Mouse (Mus musculus): ENCODE measurements at regions not wholly inside any gene's neighbourhood (a gene's known extent, or its start where the extent isn't known, plus 50 kb on each side); places are given as distances from the start of the nearest gene placed in this dataset.

GRCm38 (mm10) chr2:131664575-131664974 lies 102.5 kb upstream of the Adra1d start:
- Histone ChIP-seq H3K4me3 (ENCODE audit: insufficient read depth, low read depth, low read length) (no peak overlapping the region), H3K36me3 (ENCODE audit: control insufficient read depth, insufficient read depth, low read length) (no peaks in the 10 kb centered on the region), H3K27me3 (replicated peaks; ENCODE audit: control insufficient read depth, insufficient read depth, low read length) (no peaks in the 10 kb centered on the region), H3K4me1 (ENCODE audit: control insufficient read depth, insufficient read depth, low read length) (no peaks in the 10 kb centered on the region), H3K27ac (ENCODE audit: insufficient read depth, low read depth, low read length) (no peak overlapping the region)
- WGBS = 81% methylated on average over 3 of the region's 3 CpGs
- TF ChIP-seq POLR2A (IDR thresholded peaks at IDR 0.05; ENCODE audit: low read depth, low read length) = no peak
- no peak for TF ChIP-seq CTCF (conservative IDR thresholded peaks at IDR 0.05; ENCODE audit: insufficient read depth, insufficient read length, low read depth, low read length)
- no peak for DNase-seq

GRCm38 (mm10) chr2:131663199-131663809 lies 101.2 kb upstream of the Adra1d start:
- Histone ChIP-seq H3K4me3 (ENCODE audit: insufficient read depth, low read depth, low read length) (no peak overlapping the region), H3K27me3 (replicated peaks; ENCODE audit: control insufficient read depth, insufficient read depth, low read length) (no peaks in the 10 kb centered on the region), H3K36me3 (ENCODE audit: control insufficient read depth, insufficient read depth, low read length) (no peaks in the 10 kb centered on the region), H3K27ac (ENCODE audit: insufficient read depth, low read depth, low read length) (no peak overlapping the region), H3K4me1 (ENCODE audit: control insufficient read depth, insufficient read depth, low read length) (no peaks in the 10 kb centered on the region)
- 56% methylated on average over 8 of the region's 8 CpGs for WGBS
- DNase-seq = peak; percentile 5
- TF ChIP-seq CTCF (conservative IDR thresholded peaks at IDR 0.05; ENCODE audit: insufficient read depth, insufficient read length, low read depth, low read length) (no peak), POLR2A (IDR thresholded peaks at IDR 0.05; ENCODE audit: low read depth, low read length) (no peak)

GRCm38 (mm10) chr2:131652197-131652596 lies 90.1 kb upstream of the Adra1d start:
- peak; percentile 10 for DNase-seq
- Histone ChIP-seq H3K4me1 (ENCODE audit: control insufficient read depth, insufficient read depth, low read length) (no peaks in the 10 kb centered on the region), H3K4me3 (ENCODE audit: insufficient read depth, low read depth, low read length) (no peak overlapping the region), H3K36me3 (ENCODE audit: control insufficient read depth, insufficient read depth, low read length) (no peaks in the 10 kb centered on the region), H3K27ac (ENCODE audit: insufficient read depth, low read depth, low read length) (no peak overlapping the region), H3K27me3 (replicated peaks; ENCODE audit: control insufficient read depth, insufficient read depth, low read length) (no peaks in the 10 kb centered on the region)
- TF ChIP-seq POLR2A (IDR thresholded peaks at IDR 0.05; ENCODE audit: low read depth, low read length) (no peak), CTCF (conservative IDR thresholded peaks at IDR 0.05; ENCODE audit: insufficient read depth, insufficient read length, low read depth, low read length) (no peak)
- WGBS = 29% methylated on average over 5 of the region's 5 CpGs

GRCm38 (mm10) chr2:131650611-131651153 lies 88.6 kb upstream of the Adra1d start:
- H3K4me3 ChIP-seq (ENCODE audit: insufficient read depth, low read depth, low read length) = no peak overlapping the region
- TF ChIP-seq POLR2A (IDR thresholded peaks at IDR 0.05; ENCODE audit: low read depth, low read length) = no peak
- TF ChIP-seq CTCF (conservative IDR thresholded peaks at IDR 0.05; ENCODE audit: insufficient read depth, insufficient read length, low read depth, low read length) = no peak
- no peak overlapping the region for H3K27ac ChIP-seq (ENCODE audit: insufficient read depth, low read depth, low read length)
- no peak for DNase-seq
- no peaks in the 10 kb centered on the region for H3K36me3 ChIP-seq (ENCODE audit: control insufficient read depth, insufficient read depth, low read length)
- no peaks in the 10 kb centered on the region for H3K4me1 ChIP-seq (ENCODE audit: control insufficient read depth, insufficient read depth, low read length)
- 77% methylated on average over 9 of the region's 9 CpGs for WGBS
- H3K27me3 ChIP-seq (replicated peaks; ENCODE audit: control insufficient read depth, insufficient read depth, low read length) = no peaks in the 10 kb centered on the region

GRCm38 (mm10) chr2:131644166-131644858 lies 82.2 kb upstream of the Adra1d start:
- Histone ChIP-seq H3K4me3 (ENCODE audit: insufficient read depth, low read depth, low read length) (no peak overlapping the region), H3K4me1 (ENCODE audit: control insufficient read depth, insufficient read depth, low read length) (no peaks in the 10 kb centered on the region), H3K36me3 (ENCODE audit: control insufficient read depth, insufficient read depth, low read length) (no peaks in the 10 kb centered on the region), H3K27ac (ENCODE audit: insufficient read depth, low read depth, low read length) (no peak overlapping the region), H3K27me3 (replicated peaks; ENCODE audit: control insufficient read depth, insufficient read depth, low read length) (no peaks in the 10 kb centered on the region)
- no peak for DNase-seq
- no peak for TF ChIP-seq POLR2A (IDR thresholded peaks at IDR 0.05; ENCODE audit: low read depth, low read length)
- TF ChIP-seq CTCF (conservative IDR thresholded peaks at IDR 0.05; ENCODE audit: insufficient read depth, insufficient read length, low read depth, low read length) = no peak
- 85% methylated on average over 2 of the region's 2 CpGs for WGBS

- no peak for DNase-seq
- Histone ChIP-seq H3K4me1 (ENCODE audit: control insufficient read depth, insufficient read depth, low read length) (no peaks in the 10 kb centered on the region), H3K4me3 (ENCODE audit: insufficient read depth, low read depth, low read length) (no peak overlapping the region), H3K27me3 (replicated peaks; ENCODE audit: control insufficient read depth, insufficient read depth, low read length) (no peaks in the 10 kb centered on the region), H3K27ac (ENCODE audit: insufficient read depth, low read depth, low read length) (no peak overlapping the region), H3K36me3 (ENCODE audit: control insufficient read depth, insufficient read depth, low read length) (no peaks in the 10 kb centered on the region)
- TF ChIP-seq CTCF (conservative IDR thresholded peaks at IDR 0.05; ENCODE audit: insufficient read depth, insufficient read length, low read depth, low read length) = no peak
- no peak for TF ChIP-seq POLR2A (IDR thresholded peaks at IDR 0.05; ENCODE audit: low read depth, low read length)
- 82% methylated on average over 3 of the region's 3 CpGs for WGBS
Measured at GRCm38 (mm10) chr2:131642456-131642855, 80.4 kb upstream of the Adra1d start.

- no peak overlapping the region for H3K4me3 ChIP-seq (ENCODE audit: insufficient read depth, low read depth, low read length)
- 61% methylated on average over 3 of the region's 3 CpGs for WGBS
- DNase-seq = no peak
- no peaks in the 10 kb centered on the region for H3K36me3 ChIP-seq (ENCODE audit: control insufficient read depth, insufficient read depth, low read length)
- TF ChIP-seq CTCF (conservative IDR thresholded peaks at IDR 0.05; ENCODE audit: insufficient read depth, insufficient read length, low read depth, low read length) (no peak), POLR2A (IDR thresholded peaks at IDR 0.05; ENCODE audit: low read depth, low read length) (no peak)
- no peaks in the 10 kb centered on the region for H3K27me3 ChIP-seq (replicated peaks; ENCODE audit: control insufficient read depth, insufficient read depth, low read length)
- no peaks in the 10 kb centered on the region for H3K4me1 ChIP-seq (ENCODE audit: control insufficient read depth, insufficient read depth, low read length)
- H3K27ac ChIP-seq (ENCODE audit: insufficient read depth, low read depth, low read length) = no peak overlapping the region
Measured at GRCm38 (mm10) chr2:131638996-131639605, 77.0 kb upstream of the Adra1d start.
